Mouse (Mus musculus) small intestine, adult 2 months (tissue): ENCODE measurements at regions not wholly inside any gene's neighbourhood (a gene's known extent, or its start where the extent isn't known, plus 50 kb on each side); places are given as distances from the start of the nearest gene placed in this dataset.

Experiments
- CTCF ChIP-seq: fragments of 200-500 bp; IDR thresholded peaks from 2 replicates; pipeline ENCODE4 v1.5.1; 2012; ENCODE audit warnings: low read depth, mild to moderate bottlenecking, control low read depth, inconsistent platforms, low read length, moderate library complexity, mixed read lengths; ENCODE audit not compliant: insufficient replicate concordance, insufficient read length; ENCODE audit errors: extremely low read depth
- POLR2A ChIP-seq: fragments of 200-500 bp; IDR thresholded peaks from 2 replicates; pipeline ENCODE4 v1.6.1; 2012; ENCODE audit warnings: low read depth, mild to moderate bottlenecking, control low read depth, inconsistent platforms, low read length, moderate library complexity

DNA sequence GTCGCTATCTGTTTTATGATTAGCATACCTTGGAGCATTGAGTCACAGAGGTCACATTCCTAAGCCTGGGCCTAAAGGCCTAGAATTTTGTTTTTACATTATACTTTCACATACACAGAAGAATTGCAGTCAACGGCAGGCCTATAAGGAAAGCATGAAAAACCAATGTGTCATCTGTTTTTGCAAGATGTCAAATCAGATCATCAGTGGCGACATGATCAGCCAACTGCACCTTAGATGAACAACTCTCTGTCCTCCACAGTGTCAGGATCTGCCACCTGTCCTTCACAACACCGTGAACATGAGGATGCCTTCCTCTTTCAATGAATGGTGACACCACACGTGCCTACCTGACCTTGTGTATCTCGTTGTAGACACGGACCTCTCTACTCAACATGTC is 66.5 kb upstream of the Klf12 start:
- no peak for TF ChIP-seq POLR2A
- TF ChIP-seq CTCF: no peak
